Mouse (Mus musculus) kidney, postnatal 14 days (tissue): Measurements from ENCODE around the gene Arhgef12.
"Not testable (repeated sequence)": the region's sequence is repeated elsewhere in the genome, so short reads cannot be mapped to it uniquely, and the experiment has no call there.

Source experiments
- DNase-seq: peaks from one replicate; pipeline ENCODE4 v3.0.0; 2022; ENCODE audit warnings: mixed read lengths

Arhgef12 gene

DNA sequence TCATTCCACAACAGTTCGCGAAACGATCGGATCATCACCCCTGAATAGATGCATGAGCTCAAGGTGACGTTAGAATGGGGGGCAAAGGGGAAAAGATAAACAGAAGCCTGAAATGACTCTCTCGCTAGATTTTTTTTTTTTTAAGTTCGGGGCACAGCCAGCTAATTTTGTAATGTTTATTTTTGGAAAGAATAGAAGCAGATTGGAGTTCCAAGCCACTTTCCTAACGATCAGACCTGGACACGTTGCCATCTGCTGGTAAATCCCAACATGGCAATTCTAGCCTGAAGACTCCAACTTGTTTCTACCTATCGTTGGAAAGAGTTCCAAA is at the start of gene Arhgef12:
Arhgef12 (minus strand) TSS at position 53 of the 331 bp plus-strand sequence.
- peak; percentile 79 for DNase-seq

DNA sequence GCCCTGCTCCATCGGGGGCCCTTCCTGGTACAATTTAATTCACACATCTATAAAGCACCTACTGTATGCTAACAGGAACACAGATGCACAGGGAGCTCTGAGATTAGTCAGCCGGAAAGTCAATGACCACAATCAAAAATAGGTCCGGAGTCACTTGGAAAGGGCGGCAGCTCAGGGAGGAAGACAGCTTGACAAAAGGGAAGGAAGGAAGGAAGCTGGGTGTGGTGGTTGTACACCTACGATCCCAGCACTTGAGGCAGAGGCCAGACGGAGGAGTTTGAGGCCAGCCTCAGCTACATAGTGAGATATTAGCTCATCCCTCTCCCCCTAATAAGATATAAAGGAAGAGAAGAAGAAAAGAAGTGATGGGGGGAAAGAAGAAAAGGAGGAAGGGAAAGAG is 48.9 kb upstream of the Arhgef12 start:
- no peak for DNase-seq

DNA sequence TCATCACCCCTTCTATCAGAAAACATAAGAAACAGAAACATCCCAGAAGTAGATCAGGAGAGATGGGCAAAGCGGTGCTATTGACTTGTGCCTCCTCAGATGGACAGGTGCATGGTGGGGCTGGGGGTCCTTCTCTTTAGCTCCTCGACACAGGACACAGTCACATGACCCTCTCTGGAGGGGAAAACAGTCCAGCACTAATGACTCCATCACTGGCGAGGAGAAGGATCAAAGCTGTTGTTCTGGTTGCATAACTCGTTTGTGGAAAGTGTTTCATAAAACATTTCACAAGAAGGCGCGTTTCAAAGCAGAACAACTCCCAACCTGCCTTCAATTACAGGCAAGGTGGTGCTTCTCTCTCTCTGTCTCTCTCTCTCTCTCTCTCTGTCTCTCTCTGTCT is 44.7 kb upstream of the Arhgef12 start:
- no peak for DNase-seq

DNA sequence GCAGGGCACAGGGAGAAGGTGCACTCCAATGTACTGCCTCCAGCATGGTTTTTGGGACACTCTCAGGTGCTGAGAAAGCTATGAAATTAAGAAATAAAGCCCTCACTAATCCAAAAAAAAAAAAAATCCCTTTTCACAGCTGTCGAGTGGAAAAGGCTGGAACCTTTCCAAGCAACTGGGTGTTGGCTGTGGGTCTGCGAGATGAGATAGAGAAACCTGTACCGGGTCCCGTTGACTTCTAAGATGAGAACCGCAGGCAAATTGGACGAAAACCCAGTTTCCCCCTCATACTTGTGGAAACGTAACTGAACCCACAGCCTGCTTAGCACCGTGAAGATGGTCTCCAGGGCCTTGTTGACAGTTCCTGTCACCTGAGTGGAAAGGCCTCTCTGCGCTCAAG is 43.9 kb upstream of the Arhgef12 start:
- no peak for DNase-seq

DNA sequence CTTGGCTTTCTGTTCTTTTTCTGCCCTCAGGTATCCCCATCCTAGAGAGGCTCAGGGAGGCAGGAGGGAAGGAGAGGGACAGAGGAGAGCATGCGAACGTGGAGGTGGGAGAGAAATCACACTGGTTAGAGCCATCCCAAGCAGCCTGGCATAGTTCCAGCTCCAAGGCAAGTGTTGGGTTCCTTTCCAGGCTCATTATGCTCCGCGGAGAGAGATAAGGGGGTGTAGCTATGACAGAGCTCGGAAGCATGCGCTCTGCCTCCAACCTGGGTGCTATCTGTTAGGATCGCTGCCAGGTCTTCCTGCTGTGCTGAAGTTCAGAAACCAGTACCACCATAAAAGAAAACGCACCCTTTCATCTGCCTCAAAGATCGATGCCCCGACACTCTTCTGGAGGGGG is 43.0 kb upstream of the Arhgef12 start:
- DNase-seq, result peak; percentile 24

DNA sequence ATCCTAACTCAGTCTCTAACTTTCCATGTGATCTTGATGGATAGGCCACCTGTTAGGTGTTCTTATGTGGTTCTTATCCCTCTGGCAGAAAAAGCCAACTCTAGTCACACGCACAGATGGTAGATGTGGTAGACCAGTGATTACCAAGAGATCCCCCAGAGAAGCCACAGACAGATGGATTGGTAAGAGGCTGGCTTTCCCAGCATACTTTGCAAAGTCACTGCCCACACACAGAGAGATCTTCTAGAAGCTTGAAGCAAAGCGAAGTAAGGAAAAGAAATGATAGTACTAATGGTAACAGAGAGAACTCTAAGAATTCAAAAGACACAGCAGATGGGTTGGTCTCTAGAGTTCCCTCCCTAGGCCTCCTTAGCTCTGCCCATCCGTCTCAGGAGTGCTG is 42.5 kb upstream of the Arhgef12 start:
- DNase-seq, result no peak

DNA sequence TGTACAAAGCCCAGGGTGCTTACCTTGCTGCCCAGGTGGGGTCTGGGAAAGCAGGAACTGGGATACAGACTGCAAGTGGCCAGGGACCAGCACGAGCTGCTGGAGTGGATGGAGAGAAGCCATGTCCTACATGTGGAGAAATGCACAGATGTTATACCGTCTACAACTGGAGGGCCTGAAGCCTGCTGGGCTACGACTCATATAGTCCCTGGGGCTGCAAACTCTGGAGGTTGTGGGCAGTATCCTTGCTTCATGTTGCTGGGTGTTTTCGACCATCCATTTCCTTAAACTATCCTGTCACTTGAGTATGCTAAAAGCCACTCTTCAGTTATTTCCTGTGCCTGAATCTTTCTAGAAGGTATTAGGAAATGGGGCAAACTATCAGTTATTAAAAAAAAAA is 38.2 kb upstream of the Arhgef12 start:
- DNase-seq, result no peak

DNA sequence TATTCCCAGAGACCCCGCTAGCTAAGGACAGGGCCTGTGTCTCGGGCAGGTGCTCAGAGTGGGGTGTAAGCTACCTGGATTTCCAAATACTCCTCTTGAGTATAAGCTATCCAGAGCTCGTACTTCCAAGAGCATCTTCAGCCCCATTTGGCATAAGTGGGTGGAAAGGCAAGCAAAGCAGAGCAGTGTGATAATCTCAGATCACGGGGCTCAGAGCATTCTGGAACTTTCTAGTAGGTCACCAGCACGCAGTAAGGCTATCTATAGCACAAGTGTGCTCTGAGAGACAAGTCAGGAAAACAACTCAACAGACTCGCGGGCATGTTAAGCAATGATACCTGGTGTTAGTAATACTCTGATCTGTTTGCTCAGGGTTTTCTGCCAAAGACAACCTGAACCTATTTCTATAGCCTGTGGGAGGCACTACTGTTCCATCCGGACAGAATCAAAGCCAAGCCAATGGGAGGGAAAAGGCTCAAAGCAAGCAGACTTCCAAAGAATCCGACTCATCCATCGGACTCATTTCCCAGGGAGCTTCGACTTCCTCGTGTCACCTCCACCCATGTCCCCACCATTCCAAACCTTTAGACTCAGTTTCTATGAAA is 37.3 kb upstream of the Arhgef12 start:
- DNase-seq, result no peak

DNA sequence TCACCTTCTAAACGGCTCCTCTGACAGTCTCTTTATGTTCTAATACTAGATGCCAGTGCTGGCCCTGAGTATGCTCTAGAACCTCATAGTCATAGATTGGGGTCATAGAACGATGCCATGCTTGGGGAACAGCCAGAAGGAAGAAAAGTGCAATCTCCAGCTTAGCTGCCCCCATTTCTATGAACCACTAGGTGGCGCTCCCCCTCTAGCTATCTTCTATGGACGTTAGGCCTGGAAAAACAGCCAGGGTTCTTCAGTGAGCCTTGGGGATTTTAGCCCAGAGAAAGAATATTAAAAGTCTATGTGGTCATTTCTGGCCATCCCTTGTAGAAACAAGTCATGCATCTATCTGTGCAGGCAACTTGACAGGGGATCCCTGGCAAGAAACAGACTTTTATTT is 34.8 kb upstream of the Arhgef12 start:
- DNase-seq, result peak; percentile 81

DNA sequence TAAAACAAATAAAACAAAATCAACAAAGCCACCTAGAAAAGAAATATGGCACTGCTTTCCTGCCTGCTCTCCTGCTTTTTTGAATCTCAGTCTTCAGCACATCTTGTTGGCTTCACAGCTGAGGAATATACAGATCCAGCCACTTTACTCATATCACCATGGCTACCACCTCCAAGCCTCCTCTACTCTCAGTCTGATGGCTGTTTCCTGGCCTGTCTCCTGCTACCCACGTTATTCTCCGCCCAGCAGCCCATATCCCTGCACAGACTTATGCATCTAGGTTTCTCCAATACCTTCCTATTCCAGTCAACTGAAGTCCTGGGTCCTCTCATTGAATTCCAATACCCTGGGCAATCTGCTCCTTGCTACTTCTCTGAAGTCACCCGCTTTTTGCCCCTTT is 26.5 kb upstream of the Arhgef12 start:
- no peak for DNase-seq

DNA sequence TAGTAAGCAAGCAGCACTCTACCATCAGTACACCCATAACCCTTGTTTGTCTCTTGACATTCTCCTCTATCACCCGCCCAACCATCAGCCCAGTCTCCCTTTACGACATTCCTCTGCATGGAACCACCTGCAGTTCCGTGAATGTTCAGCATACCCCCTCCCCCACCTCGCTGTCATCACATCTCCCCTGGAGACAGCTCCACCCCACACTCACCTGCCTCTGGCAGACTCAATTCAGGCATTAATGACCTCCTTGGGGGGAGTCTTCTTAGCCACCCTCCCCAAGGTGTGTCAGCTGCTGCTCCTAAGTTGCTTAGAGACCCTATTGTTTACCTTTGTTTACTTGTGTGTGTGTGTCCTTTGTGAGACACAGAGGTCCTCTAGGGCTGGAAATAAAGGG is 25.3 kb upstream of the Arhgef12 start:
- no peak for DNase-seq

DNA sequence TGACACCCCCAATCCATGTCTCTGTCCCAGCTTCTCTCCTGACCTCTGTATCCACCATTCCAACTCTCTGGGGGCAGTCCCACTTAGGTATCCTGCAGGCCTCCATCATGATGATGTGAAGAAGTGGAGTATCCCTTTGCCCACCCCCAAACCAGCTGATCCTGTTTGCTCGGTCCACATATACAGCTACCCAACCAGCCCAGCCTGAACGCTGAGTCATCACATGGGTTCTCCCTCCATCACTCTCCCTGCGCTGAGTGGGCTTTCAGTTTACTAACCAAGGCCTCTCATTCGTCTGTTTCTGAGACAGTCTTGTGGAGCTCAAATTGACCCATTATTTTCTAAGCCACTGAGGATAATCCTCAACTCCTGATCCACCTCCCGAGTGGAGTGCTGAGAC is 24.9 kb upstream of the Arhgef12 start:
- DNase-seq, result no peak

DNA sequence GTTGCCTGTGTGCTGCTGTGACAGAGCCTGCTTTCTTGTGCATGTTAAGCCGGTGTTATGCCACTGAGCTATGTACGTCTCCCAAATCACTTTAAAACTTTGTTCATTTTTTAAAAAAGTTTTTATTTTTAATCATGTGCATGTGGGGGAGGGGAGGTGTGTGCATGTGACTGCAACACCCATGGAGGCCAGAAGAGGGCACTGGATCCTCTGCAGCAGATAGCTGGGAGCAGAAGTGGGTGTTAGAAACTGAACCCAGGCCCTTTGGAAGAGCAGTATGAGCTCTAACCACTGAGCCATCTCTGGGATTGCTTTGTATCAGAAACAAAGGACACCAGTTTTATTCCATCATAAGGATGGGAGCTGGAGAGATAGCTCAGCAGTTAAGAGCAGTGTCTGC is 23.6 kb upstream of the Arhgef12 start:
- DNase-seq, result no peak

DNA sequence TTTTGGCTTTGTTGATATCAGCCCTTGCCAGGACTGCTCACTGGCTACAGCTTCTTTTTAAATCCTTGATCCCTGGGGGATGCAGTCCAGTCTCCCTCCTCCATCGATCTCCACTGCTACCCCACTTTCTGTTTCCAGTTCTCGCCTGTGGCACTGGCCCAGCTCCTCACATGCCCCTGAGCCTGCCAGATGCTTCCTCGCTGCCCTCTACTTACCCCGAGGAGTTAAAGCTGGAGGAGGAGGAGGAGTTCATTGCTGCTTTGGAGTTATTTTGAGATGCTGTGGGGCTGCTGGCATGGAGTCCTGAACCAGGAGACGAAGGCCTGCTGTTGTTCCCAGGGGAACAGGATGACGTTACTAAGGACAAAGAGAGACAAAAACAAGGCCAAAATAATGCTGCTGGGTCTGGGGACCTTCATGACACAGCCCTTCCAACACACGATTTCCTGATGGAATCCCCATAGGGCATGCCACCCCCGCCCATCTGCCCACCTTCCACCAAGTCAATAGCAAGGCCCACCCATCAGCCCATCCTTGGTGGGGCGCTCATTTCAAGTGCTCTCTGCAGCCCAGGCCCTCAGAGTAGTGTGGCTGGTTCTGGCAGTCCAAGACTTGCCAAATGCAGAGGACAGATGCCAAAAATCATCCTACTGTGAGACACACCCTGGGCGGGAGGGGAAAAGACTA is 20.2 kb upstream of the Arhgef12 start:
- peak; percentile 50 for DNase-seq

DNA sequence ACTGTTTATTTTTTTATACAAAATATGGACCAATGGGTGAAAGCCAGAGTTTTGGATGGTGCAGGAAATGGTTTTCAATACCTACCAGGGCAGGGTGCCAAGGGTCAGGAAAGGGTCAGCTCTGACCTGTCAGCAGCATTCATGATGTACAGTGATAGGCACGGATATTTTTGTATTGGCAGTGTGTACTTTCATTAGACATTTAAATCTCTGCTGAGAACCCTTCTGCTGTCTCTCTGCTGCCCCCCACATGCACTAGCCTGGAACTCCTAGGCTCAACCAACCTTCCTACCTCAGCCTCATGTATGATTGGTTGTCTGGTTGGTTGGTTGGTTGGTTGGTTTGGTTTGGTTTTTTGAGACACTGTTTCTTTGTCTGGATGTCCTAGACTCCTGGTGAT is 15.3 kb upstream of the Arhgef12 start:
- DNase-seq, result peak; percentile 25

DNA sequence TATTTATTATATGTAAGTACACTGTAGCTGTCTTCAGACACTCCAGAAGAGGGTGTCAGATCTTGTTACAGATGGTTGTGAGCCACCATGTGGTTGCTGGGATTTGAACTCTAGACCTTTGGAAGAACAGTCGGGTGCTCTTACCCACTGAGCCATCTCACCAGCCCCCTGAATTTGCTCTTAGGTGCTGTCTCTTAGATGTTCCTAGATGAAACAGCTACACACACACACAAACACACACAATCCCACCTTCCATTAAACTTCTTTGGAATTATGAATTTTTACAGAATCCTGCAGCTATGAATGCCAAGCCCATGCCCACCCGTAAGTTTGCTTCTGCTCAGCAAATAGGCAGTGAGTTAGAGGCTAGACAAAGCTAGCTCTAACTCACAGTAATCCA is 14.9 kb upstream of the Arhgef12 start:
- DNase-seq, result not testable (repeated sequence)

DNA sequence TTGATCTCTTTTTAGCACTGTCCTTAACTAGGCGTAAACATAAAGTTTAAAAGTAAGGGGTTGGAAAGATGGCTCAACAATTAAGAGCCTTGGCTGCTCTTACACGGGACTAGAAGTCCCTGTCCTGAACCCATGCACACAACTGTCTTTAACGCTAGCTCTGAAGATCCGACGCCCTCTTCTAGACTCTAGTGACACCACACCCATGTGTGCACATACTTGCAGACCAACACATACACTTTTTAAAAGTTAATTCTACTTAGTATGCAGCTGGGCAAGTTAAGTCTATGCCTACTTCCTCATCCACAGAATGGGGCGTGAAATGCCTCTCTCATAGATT is 9.9 kb upstream of the Arhgef12 start:
- DNase-seq, result no peak

DNA sequence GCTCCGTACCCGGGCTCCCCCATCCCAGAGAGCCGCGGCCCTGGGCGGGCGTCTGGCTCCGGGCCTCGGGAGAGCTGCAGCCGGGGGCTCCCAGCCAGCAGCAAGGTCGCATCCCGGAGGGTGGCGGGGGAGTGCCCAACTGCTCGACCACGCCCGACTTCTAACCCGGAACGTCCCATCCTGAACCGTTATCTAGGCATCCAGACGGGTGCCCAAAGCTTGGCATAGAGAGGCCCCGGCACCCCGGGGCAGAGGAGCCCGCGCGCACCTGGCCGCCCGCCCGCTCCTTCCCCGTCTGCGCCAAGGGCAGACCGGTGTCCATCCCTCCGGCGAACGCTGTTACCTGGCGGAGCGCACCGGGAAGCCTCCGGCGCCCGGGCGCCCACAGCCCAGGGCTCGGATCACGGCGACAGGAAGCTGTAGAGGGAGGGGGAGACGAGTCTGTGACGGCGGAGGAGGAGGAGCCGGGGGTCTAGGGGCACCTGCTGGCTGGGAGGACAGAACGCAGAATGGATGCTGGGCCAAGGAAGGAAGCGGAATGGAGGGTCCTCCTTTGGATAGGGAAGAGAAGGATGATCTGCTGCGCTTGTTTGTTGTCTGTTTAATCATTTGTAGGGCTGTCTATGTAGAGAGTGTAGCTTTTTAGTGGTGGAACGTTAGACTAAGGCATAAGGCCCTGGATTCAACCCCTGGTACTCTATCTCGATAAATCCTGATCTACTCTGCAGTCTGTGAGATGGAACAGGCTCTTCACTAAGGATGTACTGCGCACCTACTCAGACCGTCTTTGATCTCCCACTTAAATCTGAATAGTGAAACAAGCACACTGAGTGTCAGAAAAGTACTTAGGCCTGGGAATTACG is 9.3 kb upstream of the Arhgef12 start, which contains the start of gene Tmem136:
Tmem136 (minus strand) TSS at position 437 of the 863 bp plus-strand sequence.
- peak; percentile 64 for DNase-seq

DNA sequence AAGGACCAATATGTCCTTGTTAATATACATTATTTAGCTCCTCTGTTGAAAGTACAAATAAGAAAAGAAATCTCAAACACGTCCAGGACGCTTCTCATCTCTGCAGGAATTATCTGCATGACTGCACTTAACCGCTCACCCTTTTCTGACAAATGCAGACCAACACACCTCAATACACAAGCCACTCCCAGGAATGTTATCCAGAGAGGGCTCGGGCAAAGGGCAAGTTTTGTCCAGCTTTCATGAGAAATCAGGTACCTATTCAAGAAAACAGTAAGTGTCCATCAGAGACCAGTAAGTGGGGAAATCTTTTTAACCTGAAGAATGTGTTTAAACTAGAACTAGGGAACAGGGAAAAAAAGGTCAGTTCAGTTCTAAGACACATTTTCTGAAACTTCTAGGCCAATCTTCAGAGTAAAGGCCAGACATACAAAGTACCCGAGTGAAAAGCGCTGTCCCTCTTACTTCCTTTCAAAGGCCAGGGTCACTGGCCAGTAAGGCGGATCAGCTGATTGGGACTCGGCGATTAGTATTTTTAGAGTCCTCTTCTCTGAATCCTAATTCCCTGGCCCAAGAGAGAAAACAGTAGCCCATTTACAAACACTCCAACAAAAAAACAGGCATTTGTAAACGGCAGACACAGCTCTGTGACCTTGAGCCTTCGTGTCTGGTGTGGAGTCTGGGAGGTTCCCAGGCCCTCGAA is 8.5 kb upstream of the Arhgef12 start:
- peak; percentile 72 for DNase-seq

DNA sequence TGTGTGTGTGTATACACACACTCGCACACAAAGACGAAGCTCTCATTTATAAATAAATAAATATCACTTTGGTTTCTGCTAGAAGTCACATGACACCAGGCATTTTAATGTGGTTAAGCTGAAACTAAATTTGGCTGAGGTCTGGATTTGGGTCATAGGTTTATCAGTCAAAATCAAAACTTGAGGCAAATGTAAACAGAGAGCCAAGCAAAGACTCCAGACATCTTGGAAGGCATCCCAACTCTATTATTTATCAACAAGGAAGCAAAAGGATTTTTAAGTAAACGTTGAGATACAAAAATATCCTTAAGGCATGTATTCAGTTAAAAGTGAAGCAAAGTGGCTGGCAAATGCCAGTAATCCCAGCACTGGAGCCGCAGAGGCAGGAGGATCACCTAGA is 7.8 kb upstream of the Arhgef12 start:
- DNase-seq, result peak; percentile 57

DNA sequence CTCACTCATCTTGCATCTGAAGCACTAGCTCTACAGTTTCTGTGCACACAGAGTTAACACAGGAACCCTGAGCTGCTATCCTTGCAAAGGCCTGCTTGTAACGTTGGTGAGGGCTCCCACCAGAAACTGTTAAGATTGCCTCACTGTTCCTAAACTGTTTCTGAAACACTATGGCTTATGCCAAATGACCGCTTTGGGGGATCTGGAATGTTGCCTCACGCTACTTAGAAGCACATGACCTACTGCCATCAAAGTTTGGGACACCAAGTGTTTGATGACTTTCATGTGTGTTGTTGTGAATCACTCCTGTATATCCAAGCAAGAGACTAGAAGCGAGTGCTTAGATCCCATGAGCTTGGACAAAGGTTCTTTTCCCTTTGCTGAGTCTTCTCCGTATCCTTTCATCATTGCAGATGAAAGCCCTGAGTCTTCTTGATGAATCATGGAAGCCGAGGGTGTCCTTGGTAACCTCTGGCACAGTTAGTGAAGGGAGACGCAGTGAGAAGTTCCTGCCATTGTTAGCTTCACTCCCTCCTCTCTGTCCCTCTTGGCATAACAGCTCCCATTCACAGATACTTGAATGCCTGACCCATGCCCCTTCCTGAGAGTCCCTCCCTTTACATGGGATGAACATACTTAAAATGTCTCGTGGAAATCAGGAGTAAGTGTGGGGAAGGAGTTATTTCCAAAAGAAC is 3.4 kb upstream of the Arhgef12 start:
- DNase-seq, result no peak

DNA sequence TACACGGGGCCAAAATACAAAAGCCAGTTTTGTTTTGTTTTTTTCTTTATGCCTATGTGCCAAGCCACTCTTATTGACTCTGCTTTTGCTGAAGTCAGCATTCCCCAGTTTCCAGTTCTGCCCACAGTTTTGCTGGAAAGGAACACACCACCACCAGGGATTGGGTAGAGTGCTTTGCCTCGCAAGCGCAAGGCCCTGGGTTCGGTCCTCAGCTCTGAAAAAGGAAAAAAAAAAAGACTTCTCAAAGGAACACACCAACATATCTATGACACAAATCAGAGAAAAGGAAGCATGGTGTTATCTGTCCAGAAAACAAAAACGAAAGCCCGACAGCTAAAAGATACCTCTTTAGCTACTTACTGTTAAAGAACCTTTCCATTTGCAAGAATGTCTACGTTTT is 2.1 kb upstream of the Arhgef12 start:
- no peak for DNase-seq

DNA sequence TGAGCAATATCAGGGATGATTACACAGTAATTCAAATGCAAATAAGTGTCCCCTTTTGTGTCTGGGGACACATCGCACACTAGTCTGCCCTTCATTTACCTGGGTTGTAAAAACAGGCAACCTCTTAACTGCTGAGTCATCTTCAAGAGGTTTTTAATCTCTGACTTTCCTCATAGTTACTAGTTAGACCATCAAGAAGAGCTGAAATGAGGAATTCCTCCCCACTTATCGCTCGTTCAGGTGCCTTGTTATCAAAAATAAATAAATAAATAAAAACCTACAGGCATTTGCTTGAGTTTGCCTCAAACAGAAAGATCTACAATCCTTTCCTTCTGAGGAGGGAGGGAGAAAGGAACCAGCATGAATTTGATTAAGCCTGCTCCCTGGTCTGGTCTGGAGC is 1.7 kb upstream of the Arhgef12 start:
- DNase-seq, result no peak
